Mouse (Mus musculus): ENCODE results near the gene Gab2.

Gab2 gene

DNA sequence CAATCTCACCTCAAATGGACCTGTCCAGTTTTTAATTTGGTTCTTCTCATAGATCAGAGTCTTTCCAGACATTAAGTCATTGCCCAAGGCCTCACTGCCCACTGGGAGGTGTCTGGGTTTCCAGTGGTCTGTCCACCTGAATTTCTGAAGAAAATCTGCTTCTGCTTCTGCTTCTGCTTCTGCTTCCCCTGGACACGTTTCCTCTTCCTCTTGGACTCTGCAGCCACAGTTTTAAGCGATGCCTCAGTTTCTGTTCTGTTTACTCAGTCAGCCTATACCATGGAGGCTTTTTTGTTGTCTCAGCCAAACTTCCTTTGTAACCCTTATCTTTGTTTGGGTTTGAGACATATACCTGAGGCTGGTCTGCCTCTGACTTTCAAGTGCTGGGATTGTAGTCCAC is 170.3 kb downstream of the Gab2 start:
- no peak for DNase-seq (ENCODE audit: low spot score)

DNA sequence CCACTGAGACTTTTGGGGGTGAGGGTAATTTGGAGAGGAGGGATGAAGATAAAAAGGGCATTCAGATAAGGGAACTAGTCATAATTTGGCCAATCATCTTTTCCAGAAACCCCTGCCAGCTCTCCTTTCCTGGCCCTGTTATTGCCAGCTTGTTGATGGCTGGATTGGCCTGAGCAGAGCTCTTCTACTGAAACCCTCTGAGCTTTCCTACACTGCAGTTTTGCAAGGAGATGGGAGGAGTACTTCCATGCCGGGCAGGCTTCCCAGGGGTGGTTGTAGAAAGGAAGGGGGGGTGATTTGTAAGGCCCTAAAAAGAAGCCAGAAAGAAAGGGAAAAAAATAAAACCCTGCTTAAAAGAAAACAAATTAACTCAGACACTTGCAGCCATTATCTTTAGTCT is 181.2 kb downstream of the Gab2 start:
- DNase-seq (ENCODE audit: low spot score) = peak; percentile 45

DNA sequence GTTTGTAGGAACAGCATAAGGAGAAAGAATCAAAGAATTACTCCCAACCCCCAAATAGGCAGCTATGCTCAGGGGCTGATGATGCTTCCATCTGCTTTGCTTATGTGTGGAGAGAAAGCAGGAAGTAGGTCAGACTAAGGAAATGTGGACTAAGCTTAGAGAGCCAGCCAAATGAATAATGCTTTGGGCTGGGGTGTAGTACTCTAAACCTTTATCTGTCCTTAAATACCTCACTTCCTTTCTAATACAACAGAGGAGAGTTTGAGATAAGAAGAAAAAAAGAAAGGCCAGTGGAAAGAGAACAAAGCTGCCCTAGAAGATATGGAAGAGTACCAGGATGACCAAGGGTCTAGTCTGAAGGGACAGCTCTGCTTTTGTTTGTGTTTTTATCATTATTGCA is 189.0 kb downstream of the Gab2 start:
- no peak for DNase-seq (ENCODE audit: low spot score)

DNA sequence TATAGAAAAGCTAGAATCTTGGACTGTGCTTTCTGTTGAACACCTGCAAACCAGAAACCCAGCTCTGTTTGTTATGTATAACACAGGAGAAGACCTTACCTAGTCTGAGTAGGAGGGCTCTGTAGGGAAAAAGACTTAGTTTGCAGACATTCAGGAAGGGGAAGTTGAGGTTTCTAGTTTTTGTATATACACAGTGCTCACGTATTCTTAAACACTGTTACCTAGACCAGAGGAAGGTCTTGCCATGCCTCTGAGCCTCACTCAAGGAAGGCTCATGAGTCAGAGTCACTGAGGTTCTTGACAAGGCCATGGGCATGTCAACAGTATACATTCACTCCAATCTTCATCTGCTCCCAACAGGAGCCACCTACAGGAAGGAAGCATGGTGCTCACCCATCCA is 189.7 kb downstream of the Gab2 start:
- no peak for DNase-seq (ENCODE audit: low spot score)

DNA sequence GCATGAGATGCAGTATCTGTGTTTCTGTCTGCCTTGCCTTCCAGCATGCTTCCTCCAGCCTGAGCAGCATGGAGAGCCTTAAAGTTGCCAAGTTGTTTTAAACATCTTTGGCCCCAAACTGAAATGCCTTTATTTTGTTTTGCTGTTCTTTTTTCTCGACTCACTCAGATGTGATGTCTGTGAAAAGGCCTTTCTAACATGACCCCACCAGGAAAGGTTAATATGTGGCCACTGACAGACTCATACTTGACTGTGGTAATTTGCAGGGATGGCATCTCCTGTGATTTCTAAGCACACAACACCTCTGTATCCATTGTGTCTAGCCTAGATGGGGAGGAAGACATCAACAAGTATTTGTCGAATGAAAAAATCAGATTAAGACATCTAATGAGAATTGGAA is 215.6 kb downstream of the Gab2 start:
- DNase-seq (ENCODE audit: low spot score) = no peak

DNA sequence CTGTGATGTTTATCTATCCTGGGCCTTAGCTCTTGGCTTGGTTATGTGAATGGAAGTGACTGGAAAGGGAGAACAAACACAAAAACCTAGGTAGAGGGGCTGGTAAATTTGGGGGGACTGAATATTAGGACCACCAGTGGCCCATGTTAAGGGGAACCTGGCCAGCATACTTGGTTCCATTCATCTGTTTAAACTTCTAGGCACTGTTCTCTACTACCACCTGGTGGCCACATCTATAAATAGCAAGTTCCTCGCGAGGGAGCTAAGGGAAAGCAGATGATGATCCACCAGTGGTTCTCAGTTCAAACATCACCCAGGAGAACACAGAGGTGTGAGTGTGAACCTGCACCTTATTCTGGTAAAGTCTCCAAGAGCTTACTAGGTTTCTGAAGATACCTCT is 216.1 kb downstream of the Gab2 start:
- DNase-seq (ENCODE audit: low spot score) = peak; percentile 45

DNA sequence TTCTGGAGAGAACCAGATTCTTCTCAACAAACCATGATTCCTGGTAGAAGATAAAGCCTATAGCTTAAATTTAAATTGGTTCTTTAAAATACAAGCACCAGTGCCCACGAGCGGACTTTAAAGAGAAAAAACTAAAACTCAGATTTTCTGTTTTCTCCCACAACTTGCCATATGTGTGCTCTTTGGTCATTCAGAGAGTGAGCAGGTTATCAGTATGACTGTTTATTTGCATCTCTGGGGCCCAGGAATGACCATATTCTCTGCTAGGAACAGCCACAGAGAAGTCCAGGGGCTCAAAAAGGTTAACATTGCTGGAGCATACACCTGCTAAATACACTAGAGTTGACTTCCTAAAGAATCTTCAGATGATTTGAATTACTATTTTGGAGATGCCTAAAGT is 216.9 kb downstream of the Gab2 start:
- DNase-seq (ENCODE audit: low spot score) = no peak

DNA sequence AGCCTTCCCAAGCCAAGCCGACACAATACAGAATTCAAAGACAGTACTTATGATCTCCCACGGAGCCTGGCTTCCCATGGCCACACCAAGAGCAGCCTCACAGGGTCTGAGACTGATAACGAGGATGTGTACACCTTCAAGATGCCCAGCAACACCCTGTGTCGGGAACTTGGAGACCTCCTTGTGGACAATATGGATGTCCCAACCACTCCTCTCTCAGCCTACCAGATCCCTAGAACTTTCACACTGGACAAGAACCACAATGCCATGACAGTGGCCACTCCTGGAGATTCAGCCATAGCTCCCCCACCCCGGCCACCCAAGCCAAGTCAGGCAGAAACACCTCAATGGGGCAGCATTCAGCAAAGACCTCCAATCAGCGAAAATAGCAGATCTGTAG is 217.6 kb downstream of the Gab2 start:
- DNase-seq (ENCODE audit: low spot score) = no peak

DNA sequence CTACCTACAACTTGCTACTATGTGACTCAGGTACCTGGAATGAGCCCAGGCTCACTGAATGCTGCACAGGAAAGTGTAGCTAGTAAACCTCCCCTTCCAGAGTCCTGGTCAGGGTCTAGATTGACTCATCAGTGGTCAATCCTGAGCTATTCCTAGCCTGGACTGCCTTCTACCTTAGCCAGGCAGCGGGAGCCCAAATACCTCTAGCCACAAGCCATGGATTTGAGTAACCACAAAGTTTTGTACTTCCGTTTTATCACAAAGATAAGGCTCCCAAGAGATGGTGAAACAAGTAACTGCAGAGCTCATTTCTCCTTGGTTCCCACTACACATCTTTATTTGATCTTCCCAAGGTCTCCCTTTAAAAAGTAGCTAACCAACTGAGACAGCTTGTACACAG is 219.5 kb downstream of the Gab2 start:
- DNase-seq (ENCODE audit: low spot score) = no peak

DNA sequence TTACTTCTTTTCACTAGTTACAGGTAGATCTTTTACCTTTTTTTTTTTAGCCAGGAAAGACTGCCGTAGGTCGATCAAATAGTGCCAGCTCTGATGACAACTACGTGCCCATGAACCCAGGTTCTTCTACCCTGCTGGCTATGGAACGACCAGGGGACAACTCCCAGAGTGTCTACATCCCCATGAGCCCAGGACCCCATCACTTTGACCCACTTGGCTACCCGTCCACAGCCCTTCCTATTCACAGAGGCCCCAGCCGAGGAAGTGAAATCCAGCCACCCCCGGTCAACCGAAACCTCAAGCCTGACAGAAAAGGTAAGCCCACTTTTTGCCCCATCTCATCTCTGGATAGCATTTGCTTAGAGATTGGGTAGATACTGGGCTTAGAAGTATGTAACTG is 219.9 kb downstream of the Gab2 start:
- no peak for DNase-seq (ENCODE audit: low spot score)

DNA sequence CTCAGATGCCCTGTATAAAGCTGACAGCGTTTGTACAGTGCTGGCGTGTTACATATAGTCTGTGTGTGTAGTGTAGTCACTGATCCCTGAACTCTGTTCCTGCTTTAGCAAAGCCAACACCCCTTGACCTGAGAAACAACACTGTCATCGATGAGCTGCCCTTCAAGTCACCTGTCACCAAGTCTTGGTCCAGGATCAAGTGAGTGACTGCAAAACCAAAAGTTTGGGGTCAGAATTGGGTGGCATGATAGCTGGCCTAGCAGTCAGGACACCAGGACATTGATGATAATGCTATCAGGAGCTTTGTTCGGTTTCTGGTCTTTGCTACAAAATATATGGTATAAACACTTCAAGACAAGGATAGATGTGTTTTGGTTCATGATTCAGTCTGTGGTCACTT is 220.9 kb downstream of the Gab2 start:
- no peak for DNase-seq (ENCODE audit: low spot score)

DNA sequence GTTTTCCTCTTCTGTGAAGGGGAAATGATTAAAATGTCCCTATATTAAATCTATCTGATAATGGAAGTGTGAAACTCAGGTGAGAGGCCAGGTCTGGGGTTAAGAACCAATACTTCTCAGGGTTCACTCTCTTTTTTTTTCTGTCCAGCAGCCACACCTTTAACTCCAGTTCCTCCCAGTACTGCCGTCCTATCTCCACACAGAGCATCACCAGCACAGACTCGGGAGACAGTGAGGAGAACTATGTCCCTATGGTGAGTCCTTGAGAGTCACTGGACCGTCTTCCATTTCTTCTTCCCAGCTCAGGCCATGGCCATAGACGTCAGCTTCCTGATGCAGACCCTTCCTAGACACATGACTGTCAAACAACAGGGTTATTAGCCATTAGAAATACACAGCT is 221.5 kb downstream of the Gab2 start:
- DNase-seq (ENCODE audit: low spot score) = no peak

DNA sequence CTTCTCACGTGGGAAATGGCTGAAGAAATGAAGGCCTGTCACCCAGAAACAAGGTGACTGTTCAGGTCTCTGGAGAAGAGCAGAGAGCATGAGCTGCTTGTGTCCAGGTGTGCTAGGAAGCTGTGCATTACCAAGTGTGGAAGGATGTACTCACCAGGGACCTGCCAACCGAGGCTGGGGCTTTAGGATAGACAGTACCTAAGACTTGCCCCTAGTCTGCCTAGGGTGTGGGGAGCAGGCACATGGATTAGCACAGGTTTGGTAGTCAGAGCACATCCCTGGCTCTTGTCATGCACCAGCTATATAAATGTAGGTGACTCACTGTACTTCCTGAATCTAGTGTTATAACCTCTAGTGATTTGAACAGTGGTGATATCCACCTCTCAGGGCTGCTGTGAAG is 222.2 kb downstream of the Gab2 start:
- no peak for DNase-seq (ENCODE audit: low spot score)

DNA sequence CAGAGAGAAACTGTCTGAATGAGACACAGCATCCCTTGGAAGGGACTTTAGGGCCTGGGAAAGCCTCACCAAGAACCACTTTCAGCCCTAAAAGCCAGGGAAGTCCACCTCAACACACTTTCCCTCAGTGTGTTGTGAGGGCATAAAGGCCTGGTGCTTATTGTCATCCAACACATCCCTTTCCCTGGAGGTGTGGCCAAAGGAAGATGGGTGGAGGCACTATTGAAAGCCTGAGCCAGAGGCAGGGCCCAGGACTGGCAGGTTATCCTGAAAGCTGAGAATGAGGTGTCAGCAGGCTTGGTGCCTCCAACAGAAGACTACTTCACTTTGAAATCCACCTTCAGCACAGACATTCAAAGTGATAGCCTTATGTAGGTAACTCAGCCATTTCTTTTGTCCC is 223.1 kb downstream of the Gab2 start:
- no peak for DNase-seq (ENCODE audit: low spot score)

DNA sequence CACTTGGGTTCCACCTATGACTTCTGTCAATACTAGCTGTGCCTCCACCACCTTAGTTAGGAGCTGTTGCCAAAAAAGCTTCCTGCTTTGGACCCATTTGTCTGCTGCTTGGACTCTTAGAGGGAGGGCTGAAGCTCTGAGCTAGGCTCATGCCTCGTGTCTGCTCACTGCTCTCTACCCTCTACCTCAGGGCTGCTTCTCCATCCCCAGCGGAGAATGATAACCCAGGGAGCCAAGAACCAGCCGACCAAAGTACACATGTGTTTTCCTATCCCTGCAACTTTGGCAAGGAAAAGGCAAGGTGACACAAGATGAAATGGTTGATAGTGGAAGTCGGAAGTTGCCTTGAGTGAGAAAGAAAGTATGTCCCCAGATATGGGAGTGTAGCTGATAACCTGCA is 223.8 kb downstream of the Gab2 start:
- DNase-seq (ENCODE audit: low spot score) = no peak

DNA sequence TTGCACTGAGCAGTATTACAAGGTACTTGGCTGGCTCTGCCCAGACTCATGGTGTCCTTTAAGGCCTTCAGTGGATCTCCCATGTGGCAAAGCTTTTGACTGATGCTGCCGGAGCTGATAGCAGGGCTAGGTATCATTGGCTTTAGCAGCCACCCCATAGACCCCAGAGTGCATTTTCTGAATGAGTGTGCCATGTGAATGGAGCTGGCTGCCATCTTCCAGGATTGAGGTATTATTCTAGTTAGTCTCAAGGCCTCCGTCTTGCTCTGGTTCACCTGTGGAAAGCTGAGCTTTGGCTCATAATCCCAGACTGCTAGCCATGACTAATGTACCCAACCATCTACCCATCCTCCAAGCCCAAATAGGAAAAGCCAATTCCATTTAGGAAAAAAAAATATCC is 225.4 kb downstream of the Gab2 start:
- peak; percentile 1 for DNase-seq (ENCODE audit: low spot score)

DNA sequence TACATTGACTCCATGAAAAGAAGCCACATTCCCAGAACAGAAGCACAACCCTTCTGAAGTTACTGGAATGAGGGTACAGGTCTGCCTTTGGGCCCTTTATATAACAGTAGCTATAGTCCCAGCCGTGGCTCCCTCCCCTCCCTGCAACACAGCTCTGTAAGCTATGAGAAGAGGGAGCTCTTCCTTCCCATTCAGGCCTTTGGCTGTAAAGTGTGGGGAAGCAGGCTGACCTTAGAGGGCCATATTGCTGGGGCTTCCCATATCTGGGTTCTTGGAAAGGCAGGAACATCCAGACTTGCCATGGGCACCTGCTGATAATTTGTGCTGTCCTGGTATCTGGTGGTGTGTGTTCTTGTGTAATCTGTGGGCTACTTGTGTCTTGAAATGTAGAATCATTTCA is 226.2 kb downstream of the Gab2 start:
- DNase-seq (ENCODE audit: low spot score) = no peak

DNA sequence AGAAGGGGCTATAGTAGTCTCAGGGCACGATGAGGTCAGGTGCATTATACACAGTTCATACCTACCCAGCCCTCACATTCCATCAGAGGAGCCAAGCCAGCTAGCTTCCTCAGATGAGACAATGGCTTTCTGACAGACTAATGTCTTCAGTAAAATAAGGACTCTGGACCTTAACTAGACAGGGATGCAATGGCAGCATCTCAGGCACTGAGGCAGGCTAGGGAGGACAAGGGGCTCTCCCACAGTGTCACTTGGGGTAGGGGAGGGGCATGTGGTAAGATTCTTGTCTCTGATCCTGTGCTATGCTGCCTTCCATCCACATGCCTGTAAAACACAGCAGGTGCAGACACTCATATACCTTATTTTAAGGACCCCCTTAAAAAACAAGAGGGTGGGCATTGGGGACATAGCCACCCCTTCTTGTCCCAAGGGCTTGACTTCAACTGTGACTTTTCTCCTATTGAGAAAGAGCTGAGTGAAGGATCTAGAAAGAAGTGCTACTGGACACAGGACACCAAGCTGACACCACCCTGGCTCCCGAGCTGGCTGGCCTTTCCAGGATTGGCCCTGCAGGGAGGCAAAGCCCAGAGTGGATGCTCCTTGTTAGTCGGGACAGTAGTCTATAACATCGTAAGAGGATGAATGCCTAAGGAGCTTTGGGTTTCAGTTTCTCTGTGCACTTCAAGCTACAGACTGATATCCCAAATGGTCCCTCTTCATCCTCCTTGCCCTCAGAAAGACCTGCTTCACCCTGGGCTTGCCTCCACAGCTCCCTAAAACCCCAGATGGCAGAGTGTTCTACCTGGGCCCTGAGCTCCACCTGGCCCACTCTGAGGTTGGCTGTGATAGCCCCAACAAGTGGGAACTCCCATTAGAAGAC is 228.3 kb downstream of the Gab2 start:
- DNase-seq (ENCODE audit: low spot score) = no peak

DNA sequence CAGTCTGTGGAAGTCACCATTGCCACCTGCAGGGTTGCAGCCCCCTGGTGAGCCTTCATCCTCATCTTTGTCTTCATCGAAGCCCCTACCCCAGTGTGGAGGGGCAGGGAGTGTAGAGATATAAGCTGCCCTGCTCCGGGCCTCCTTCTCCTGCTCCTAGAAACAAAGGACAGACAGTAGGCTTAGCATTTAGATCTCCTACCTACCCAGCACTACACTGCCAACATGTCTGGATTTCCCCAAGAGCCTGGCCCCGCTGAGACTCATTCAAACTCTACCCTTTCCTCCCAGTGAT is 228.9 kb downstream of the Gab2 start:
- no peak for DNase-seq (ENCODE audit: low spot score)

DNA sequence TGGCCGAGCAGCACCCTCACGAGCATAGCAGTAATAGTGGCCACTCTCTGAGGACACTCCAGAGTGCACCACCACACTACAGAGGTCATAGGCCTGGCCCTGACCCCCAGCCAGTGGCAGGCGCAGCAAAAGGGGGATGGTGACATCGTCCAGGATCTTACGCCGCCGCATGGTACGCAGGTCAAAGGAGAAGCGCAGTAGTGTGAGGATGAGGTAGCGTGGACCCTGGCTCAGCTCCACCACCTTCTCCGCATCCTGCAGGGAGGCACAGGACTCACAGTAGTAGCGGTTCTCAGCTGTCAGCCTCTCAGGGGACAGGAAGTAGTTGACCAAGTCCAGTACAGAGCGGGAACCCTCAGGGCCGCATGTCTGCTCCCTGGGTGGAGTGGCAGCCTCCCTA is 230.2 kb downstream of the Gab2 start:
- DNase-seq (ENCODE audit: low spot score) = no peak

DNA sequence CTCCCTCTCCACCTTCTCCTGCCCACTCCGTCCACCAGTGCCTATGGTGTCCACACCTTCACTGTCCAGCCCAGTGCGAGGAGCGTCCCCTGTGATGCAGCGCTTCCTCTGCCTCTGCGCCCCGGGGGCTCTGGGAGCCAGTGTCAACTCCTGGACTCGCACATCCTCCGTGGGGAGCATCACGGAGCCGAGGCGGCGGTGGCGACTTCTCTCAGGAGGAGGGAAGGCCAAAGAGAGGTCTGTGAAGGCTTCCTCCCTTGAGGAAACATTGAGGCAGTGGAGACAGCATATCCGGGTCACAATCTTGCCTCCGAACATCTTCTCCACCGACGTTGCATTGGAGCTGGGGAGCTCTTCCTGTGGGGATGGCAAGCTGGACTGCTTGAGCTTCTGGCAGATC is 230.8 kb downstream of the Gab2 start:
- no peak for DNase-seq (ENCODE audit: low spot score)

DNA sequence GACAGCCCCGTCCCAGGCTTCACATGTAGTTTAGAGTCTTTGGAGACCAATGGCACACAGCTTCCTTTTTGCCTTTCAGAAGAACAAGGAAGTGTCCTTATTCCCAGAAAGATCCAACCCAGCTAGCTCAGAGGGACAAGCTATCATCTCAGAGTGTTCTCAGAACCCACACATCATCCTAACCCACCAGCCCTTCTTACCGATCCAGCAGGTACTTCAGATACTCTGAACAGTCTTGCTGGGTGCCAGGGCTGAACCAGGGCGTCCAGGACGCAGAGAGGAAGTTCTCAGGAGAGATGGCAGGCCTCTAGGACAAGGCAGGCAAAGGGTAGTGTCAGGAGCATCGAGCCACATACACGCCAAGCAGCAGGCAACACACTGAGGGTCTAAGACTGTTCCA is 231.5 kb downstream of the Gab2 start:
- no peak for DNase-seq (ENCODE audit: low spot score)

DNA sequence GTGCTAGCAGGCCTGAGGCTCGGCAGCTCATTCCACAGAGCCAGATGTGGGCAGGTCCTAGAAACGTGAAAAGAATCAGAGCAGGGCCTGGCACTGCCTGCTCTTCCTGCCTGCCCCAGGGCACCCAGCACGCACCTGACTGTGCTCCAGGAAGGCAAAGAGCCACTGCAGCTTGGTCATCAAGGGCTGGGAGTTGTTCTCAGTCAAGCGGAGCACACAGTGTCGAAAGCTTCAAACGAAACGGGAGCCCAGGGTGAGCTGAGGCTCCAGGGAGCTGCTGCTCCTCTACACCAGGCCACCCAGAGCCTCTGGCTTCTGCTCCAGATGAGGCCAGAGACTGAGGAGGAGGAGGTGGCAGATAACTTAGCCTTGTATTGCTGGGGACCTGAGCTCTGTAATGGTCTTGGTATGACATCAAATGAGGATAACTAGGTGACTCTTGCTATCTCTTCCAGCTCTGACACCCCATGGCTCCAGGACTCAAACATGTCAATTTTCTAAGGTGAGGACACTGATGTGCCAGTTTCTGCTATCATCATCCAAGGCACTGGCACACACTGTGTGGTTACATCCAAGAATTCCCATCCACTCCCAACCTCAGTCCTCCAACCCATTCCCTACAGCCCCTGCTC is 232.1 kb downstream of the Gab2 start:
- DNase-seq (ENCODE audit: low spot score) = no peak

DNA sequence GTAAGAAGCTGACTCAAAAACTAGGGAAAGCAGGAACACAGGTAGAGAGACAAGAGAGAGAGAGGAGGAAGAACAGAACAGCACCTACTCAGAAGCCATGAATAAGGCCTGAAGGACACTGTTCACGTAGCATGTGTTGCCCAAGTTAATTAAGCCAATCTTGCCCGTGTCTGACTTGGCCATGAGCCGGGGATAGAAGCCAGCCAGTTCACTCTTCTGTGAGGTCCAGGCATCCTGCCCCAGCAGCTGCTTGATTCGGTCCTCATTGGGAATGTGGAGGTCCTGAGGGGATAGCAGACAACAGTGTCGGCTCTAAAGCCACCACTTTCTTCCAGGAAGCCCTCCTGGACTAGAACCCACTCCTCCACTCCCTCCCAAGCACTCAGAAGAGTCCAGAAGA is 233.3 kb downstream of the Gab2 start:
- no peak for DNase-seq (ENCODE audit: low spot score)

All from urinary bladder, postnatal 25 days (tissue).